Mouse (Mus musculus): ENCODE data around the gene Pum1. TPM values are rescaled to one million over a fixed set of nuclear protein-coding genes. Genes with fewer than 3 reads are reported as not detected.
A peak's percentile ranks its signal among the peaks of the same experiment; 100 is the strongest.

The Pum1 gene
- polyA plus RNA-seq, 2 experiments = 69.5 to 83.8 TPM

GRCm38 (mm10) chr4:130726118-130726517 is 63.0 kb downstream of the Pum1 start:
- Histone ChIP-seq H3K4me2 (replicated peaks; ENCODE audit: low read depth, low read length, severe bottlenecking) (no peak overlapping the region), H3K27ac (replicated peaks; ENCODE audit: low read depth, low read length) (no peak overlapping the region), H3K9ac (ENCODE audit: low read depth, low read length, severe bottlenecking) (no peak overlapping the region), H3K4me3 (replicated peaks; ENCODE audit: low read length) (no peak overlapping the region), H3K27me3 (ENCODE audit: control insufficient read depth, insufficient read depth, low read length) (no peaks in the 10 kb centered on the region), H3K9me3 (ENCODE audit: control insufficient read depth, low read length) (no peaks in the 10 kb centered on the region), H3K36me3 (ENCODE audit: control insufficient read depth, insufficient read depth, low read length) (peaks cover 50% of the 10 kb centered on the region), H3K4me1 (ENCODE audit: control insufficient read depth, insufficient read depth, low read length) (peaks cover 11% of the 10 kb centered on the region)
- no peak for TF ChIP-seq POLR2A (IDR thresholded peaks at IDR 0.05; ENCODE audit: borderline replicate concordance, extremely low read depth, insufficient read depth, insufficient read length)
- 74% methylated on average over 3 of the region's 3 CpGs for WGBS
- no peak for DNase-seq (ENCODE audit: low spot score)
- ATAC-seq (ENCODE audit: low FRiP score, low read depth) = no peak

- ATAC-seq (ENCODE audit: low FRiP score, low read depth) = no peak
- Histone ChIP-seq H3K36me3 (ENCODE audit: control insufficient read depth, insufficient read depth, low read length) (peaks cover 21% of the 10 kb centered on the region), H3K27ac (replicated peaks; ENCODE audit: low read depth, low read length) (no peak overlapping the region), H3K4me1 (ENCODE audit: control insufficient read depth, insufficient read depth, low read length) (no peaks in the 10 kb centered on the region), H3K4me2 (replicated peaks; ENCODE audit: low read depth, low read length, severe bottlenecking) (no peak overlapping the region), H3K9me3 (ENCODE audit: control insufficient read depth, low read length) (no peaks in the 10 kb centered on the region), H3K4me3 (replicated peaks; ENCODE audit: low read length) (no peak overlapping the region), H3K9ac (ENCODE audit: low read depth, low read length, severe bottlenecking) (no peak overlapping the region), H3K27me3 (ENCODE audit: control insufficient read depth, insufficient read depth, low read length) (no peaks in the 10 kb centered on the region)
- WGBS = 62% methylated on average over 4 of the region's 4 CpGs
- TF ChIP-seq POLR2A (IDR thresholded peaks at IDR 0.05; ENCODE audit: borderline replicate concordance, extremely low read depth, insufficient read depth, insufficient read length) = no peak
- DNase-seq (ENCODE audit: low spot score) = no peak
Measured at GRCm38 (mm10) chr4:130735957-130736356, 72.8 kb downstream of the Pum1 start.

- peak; percentile 66 for DNase-seq (ENCODE audit: low spot score)
Measured at GRCm38 (mm10) chr4:130738527-130738926, 75.4 kb downstream of the Pum1 start.

GRCm38 (mm10) chr4:130744058-130744457 is 80.9 kb downstream of the Pum1 start:
- Histone ChIP-seq H3K4me1 (ENCODE audit: control insufficient read depth, insufficient read depth, low read length) (no peaks in the 10 kb centered on the region), H3K9me3 (ENCODE audit: control insufficient read depth, low read length) (no peaks in the 10 kb centered on the region), H3K27me3 (ENCODE audit: control insufficient read depth, insufficient read depth, low read length) (no peaks in the 10 kb centered on the region), H3K36me3 (ENCODE audit: control insufficient read depth, insufficient read depth, low read length) (peaks cover 76% of the 10 kb centered on the region), H3K27ac (replicated peaks; ENCODE audit: low read depth, low read length) (no peak overlapping the region), H3K4me2 (replicated peaks; ENCODE audit: low read depth, low read length, severe bottlenecking) (no peak overlapping the region), H3K9ac (ENCODE audit: low read depth, low read length, severe bottlenecking) (no peak overlapping the region), H3K4me3 (replicated peaks; ENCODE audit: low read length) (no peak overlapping the region)
- DNase-seq (ENCODE audit: low spot score) (no peak), ATAC-seq (ENCODE audit: low FRiP score, low read depth) (no peak)
- WGBS = 84% methylated on average over 4 of the region's 4 CpGs
- no peak for TF ChIP-seq POLR2A (IDR thresholded peaks at IDR 0.05; ENCODE audit: borderline replicate concordance, extremely low read depth, insufficient read depth, insufficient read length)

More at GRCm38 (mm10) chr4:130738527-130738926, 75.4 kb downstream of the Pum1 start:
- no peak overlapping the region for H3K27ac ChIP-seq (replicated peaks; ENCODE audit: low read depth, low read length)
- no peaks in the 10 kb centered on the region for H3K4me1 ChIP-seq (ENCODE audit: control insufficient read depth, insufficient read depth, low read length)
- no peak for TF ChIP-seq POLR2A (IDR thresholded peaks at IDR 0.05; ENCODE audit: borderline replicate concordance, extremely low read depth, insufficient read depth, insufficient read length)
- H3K9me3 ChIP-seq (ENCODE audit: control insufficient read depth, low read length) = no peaks in the 10 kb centered on the region
- no peak overlapping the region for H3K9ac ChIP-seq (ENCODE audit: low read depth, low read length, severe bottlenecking)
- no peak overlapping the region for H3K4me2 ChIP-seq (replicated peaks; ENCODE audit: low read depth, low read length, severe bottlenecking)
- peaks cover 34% of the 10 kb centered on the region for H3K36me3 ChIP-seq (ENCODE audit: control insufficient read depth, insufficient read depth, low read length)
- no peaks in the 10 kb centered on the region for H3K27me3 ChIP-seq (ENCODE audit: control insufficient read depth, insufficient read depth, low read length)
- ATAC-seq (ENCODE audit: low FRiP score, low read depth) = peak; percentile 37; the same call in 1 of the 2 replicates
- no peak overlapping the region for H3K4me3 ChIP-seq (replicated peaks; ENCODE audit: low read length)
- WGBS = 71% methylated on average over 2 of the region's 2 CpGs

- Histone ChIP-seq H3K36me3 (ENCODE audit: control insufficient read depth, insufficient read depth, low read length) (peaks cover 92% of the 10 kb centered on the region), H3K4me2 (replicated peaks; ENCODE audit: low read depth, low read length, severe bottlenecking) (no peak overlapping the region), H3K27ac (replicated peaks; ENCODE audit: low read depth, low read length) (no peak overlapping the region), H3K9ac (ENCODE audit: low read depth, low read length, severe bottlenecking) (no peak overlapping the region), H3K27me3 (ENCODE audit: control insufficient read depth, insufficient read depth, low read length) (no peaks in the 10 kb centered on the region), H3K4me1 (ENCODE audit: control insufficient read depth, insufficient read depth, low read length) (no peaks in the 10 kb centered on the region), H3K4me3 (replicated peaks; ENCODE audit: low read length) (no peak overlapping the region), H3K9me3 (ENCODE audit: control insufficient read depth, low read length) (no peaks in the 10 kb centered on the region)
- TF ChIP-seq POLR2A (IDR thresholded peaks at IDR 0.05; ENCODE audit: borderline replicate concordance, extremely low read depth, insufficient read depth, insufficient read length) = no peak
- ATAC-seq (ENCODE audit: low FRiP score, low read depth) (no peak), DNase-seq (ENCODE audit: low spot score) (no peak)
- WGBS = 83% methylated on average over 5 of the region's 5 CpGs
Measured at GRCm38 (mm10) chr4:130745561-130746306, 82.6 kb downstream of the Pum1 start.
